Mouse (Mus musculus) leukemia stem cell, adult 10-12 weeks (primary cell): ENCODE measurements around the gene Gm8764. TPM values are rescaled to one million over a fixed set of nuclear protein-coding genes. Genes with fewer than 3 reads are reported as not detected.

Experiments used
- polyA plus RNA-seq: library from polyadenylated mRNA; stranded (reverse); fragments of >175 nt; gene quantifications from 2 replicates; pipeline ENCODE4 v1.2.3, GENCODE M21; 2012; ENCODE audit warnings: low replicate concordance

The Gm8764 gene
- not detected in 2 replicates for polyA plus RNA-seq

DNA sequence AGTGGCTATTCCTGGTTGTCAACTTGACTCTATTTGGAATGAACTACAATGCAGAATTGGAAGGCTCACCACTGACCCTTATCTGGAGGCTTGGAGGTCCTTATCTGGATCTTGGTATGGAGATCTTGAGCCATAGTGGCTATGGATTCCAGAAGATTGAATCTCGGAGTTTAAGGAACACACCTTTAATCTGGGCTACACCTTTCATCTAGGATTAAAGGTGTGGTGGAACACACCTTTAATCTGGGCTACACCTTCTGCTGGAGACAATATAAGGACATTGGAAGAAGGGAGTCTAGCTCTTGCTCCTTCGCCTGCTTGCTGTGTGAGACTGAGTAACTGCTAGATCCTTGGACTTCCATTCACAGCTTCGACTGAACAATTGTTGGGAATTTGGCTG lies at the start of gene Gm8764:
Gm8764 (plus strand) TSS at position 301 of the 400 bp plus-strand sequence.

DNA sequence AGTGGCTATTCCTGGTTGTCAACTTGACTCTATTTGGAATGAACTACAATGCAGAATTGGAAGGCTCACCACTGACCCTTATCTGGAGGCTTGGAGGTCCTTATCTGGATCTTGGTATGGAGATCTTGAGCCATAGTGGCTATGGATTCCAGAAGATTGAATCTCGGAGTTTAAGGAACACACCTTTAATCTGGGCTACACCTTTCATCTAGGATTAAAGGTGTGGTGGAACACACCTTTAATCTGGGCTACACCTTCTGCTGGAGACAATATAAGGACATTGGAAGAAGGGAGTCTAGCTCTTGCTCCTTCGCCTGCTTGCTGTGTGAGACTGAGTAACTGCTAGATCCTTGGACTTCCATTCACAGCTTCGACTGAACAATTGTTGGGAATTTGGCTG lies 17.1 kb upstream of the Gm8764 start, which contains the start of gene Gm21293:
Gm21293 (plus strand) TSS at position 301 of the 400 bp plus-strand sequence.

DNA sequence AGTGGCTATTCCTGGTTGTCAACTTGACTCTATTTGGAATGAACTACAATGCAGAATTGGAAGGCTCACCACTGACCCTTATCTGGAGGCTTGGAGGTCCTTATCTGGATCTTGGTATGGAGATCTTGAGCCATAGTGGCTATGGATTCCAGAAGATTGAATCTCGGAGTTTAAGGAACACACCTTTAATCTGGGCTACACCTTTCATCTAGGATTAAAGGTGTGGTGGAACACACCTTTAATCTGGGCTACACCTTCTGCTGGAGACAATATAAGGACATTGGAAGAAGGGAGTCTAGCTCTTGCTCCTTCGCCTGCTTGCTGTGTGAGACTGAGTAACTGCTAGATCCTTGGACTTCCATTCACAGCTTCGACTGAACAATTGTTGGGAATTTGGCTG lies 8.6 kb upstream of the Gm8764 start, which contains the start of gene Gm6763:
Gm6763 (plus strand) TSS at position 301 of the 400 bp plus-strand sequence.

DNA sequence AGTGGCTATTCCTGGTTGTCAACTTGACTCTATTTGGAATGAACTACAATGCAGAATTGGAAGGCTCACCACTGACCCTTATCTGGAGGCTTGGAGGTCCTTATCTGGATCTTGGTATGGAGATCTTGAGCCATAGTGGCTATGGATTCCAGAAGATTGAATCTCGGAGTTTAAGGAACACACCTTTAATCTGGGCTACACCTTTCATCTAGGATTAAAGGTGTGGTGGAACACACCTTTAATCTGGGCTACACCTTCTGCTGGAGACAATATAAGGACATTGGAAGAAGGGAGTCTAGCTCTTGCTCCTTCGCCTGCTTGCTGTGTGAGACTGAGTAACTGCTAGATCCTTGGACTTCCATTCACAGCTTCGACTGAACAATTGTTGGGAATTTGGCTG lies 8.4 kb downstream of the Gm8764 start, which contains the start of gene Gm21304:
Gm21304 (plus strand) TSS at position 301 of the 400 bp plus-strand sequence.

DNA sequence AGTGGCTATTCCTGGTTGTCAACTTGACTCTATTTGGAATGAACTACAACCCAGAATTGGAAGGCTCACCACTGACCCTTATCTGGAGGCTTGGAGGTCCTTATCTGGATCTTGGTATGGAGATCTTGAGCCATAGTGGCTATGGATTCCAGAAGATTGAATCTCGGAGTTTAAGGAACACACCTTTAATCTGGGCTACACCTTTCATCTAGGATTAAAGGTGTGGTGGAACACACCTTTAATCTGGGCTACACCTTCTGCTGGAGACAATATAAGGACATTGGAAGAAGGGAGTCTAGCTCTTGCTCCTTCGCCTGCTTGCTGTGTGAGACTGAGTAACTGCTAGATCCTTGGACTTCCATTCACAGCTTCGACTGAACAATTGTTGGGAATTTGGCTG lies 16.9 kb downstream of the Gm8764 start, which contains the start of gene Gm21312:
Gm21312 (plus strand) TSS at position 301 of the 400 bp plus-strand sequence.

DNA sequence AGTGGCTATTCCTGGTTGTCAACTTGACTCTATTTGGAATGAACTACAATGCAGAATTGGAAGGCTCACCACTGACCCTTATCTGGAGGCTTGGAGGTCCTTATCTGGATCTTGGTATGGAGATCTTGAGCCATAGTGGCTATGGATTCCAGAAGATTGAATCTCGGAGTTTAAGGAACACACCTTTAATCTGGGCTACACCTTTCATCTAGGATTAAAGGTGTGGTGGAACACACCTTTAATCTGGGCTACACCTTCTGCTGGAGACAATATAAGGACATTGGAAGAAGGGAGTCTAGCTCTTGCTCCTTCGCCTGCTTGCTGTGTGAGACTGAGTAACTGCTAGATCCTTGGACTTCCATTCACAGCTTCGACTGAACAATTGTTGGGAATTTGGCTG lies 25.4 kb downstream of the Gm8764 start, which contains the start of gene Gm20765:
Gm20765 (plus strand) TSS at position 301 of the 400 bp plus-strand sequence.

DNA sequence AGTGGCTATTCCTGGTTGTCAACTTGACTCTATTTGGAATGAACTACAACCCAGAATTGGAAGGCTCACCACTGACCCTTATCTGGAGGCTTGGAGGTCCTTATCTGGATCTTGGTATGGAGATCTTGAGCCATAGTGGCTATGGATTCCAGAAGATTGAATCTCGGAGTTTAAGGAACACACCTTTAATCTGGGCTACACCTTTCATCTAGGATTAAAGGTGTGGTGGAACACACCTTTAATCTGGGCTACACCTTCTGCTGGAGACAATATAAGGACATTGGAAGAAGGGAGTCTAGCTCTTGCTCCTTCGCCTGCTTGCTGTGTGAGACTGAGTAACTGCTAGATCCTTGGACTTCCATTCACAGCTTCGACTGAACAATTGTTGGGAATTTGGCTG lies 33.9 kb downstream of the Gm8764 start, which contains the start of gene Gm4340:
Gm4340 (plus strand) TSS at position 301 of the 400 bp plus-strand sequence.

Other genes starting within 250 kb of the Gm8764 start
- not detected in 2 replicates for gene Gm21293, start 17.0 kb upstream of the Gm8764 start, polyA plus RNA-seq
- gene Gm6763, start 8.5 kb upstream of the Gm8764 start, polyA plus RNA-seq = not detected in 2 replicates
- gene Gm21304, start 8.5 kb downstream of the Gm8764 start, polyA plus RNA-seq = not detected in 2 replicates
- gene Gm21312, start 17.0 kb downstream of the Gm8764 start, polyA plus RNA-seq = not detected in 2 replicates
- not detected in 2 replicates for gene Gm20765, start 25.5 kb downstream of the Gm8764 start, polyA plus RNA-seq
- not detected in 2 replicates for gene Gm4340, start 34.0 kb downstream of the Gm8764 start, polyA plus RNA-seq